Mouse (Mus musculus): ENCODE measurements around the gene Mctp2.

Gene Mctp2

GRCm38 (mm10) chr7:72165726-72166701 is 140.4 kb downstream of the Mctp2 start:
- DNase-seq (ENCODE audit: low spot score in 2 of 2), result no peak

- no peak for DNase-seq (ENCODE audit: low spot score in 2 of 2)
Measured at GRCm38 (mm10) chr7:72162256-72162655, 144.2 kb downstream of the Mctp2 start.

- DNase-seq (ENCODE audit: low spot score in 2 of 2), result no peak
Measured at GRCm38 (mm10) chr7:72159513-72160063, 146.8 kb downstream of the Mctp2 start.

- DNase-seq (ENCODE audit: low spot score in 2 of 2), result no peak
Measured at GRCm38 (mm10) chr7:72150799-72151708, 155.4 kb downstream of the Mctp2 start.

- no peak for DNase-seq (ENCODE audit: low spot score in 2 of 2)
Measured at GRCm38 (mm10) chr7:72149073-72149472, 157.3 kb downstream of the Mctp2 start.

- DNase-seq (ENCODE audit: low spot score in 2 of 2), result no peak
Measured at GRCm38 (mm10) chr7:72146849-72147248, 159.6 kb downstream of the Mctp2 start.

GRCm38 (mm10) chr7:72145726-72146520 is 160.5 kb downstream of the Mctp2 start:
- no peak for DNase-seq (ENCODE audit: low spot score in 2 of 2)

GRCm38 (mm10) chr7:72138701-72139100 is 167.7 kb downstream of the Mctp2 start:
- no peak for DNase-seq (ENCODE audit: low spot score in 2 of 2)

- no peak for DNase-seq (ENCODE audit: low spot score in 2 of 2)
Measured at GRCm38 (mm10) chr7:72120986-72121385, 185.4 kb downstream of the Mctp2 start.

- DNase-seq (ENCODE audit: low spot score in 2 of 2), result no peak
Measured at GRCm38 (mm10) chr7:72119713-72120112, 186.7 kb downstream of the Mctp2 start.

GRCm38 (mm10) chr7:72117376-72118077 is 188.9 kb downstream of the Mctp2 start:
- no peak for DNase-seq (ENCODE audit: low spot score in 2 of 2)

- DNase-seq (ENCODE audit: low spot score in 2 of 2), result no peak
Measured at GRCm38 (mm10) chr7:72115073-72115472, 191.3 kb downstream of the Mctp2 start.

GRCm38 (mm10) chr7:72110578-72110977 is 195.8 kb downstream of the Mctp2 start:
- no peak for DNase-seq (ENCODE audit: low spot score in 2 of 2)

GRCm38 (mm10) chr7:72108639-72109399 is 197.6 kb downstream of the Mctp2 start:
- no peak for DNase-seq (ENCODE audit: low spot score in 2 of 2)

- DNase-seq (ENCODE audit: low spot score in 2 of 2), result no peak
Measured at GRCm38 (mm10) chr7:72104170-72104569, 202.2 kb downstream of the Mctp2 start.

GRCm38 (mm10) chr7:72103654-72104053 is 202.8 kb downstream of the Mctp2 start:
- no peak for DNase-seq (ENCODE audit: low spot score in 2 of 2)

- DNase-seq (ENCODE audit: low spot score in 2 of 2), result no peak
Measured at GRCm38 (mm10) chr7:72100683-72101082, 205.7 kb downstream of the Mctp2 start.

- DNase-seq (ENCODE audit: low spot score in 2 of 2), result no peak
Measured at GRCm38 (mm10) chr7:72098603-72099002, 207.8 kb downstream of the Mctp2 start.

- DNase-seq (ENCODE audit: low spot score in 2 of 2), result no peak
Measured at GRCm38 (mm10) chr7:72096973-72097372, 209.4 kb downstream of the Mctp2 start.

GRCm38 (mm10) chr7:72096433-72096832 is 210.0 kb downstream of the Mctp2 start:
- DNase-seq (ENCODE audit: low spot score in 2 of 2), result no peak
